Mouse (Mus musculus) right cerebral cortex, postnatal 10 days (tissue): ENCODE measurements around the gene Vars2.

Experiments
- DNase-seq, 2 experiments: peaks; one replicate each; pipeline ENCODE4 v3.0.0; 2021; ENCODE audit warnings: low spot score in 2 of 2

The Vars2 gene

DNA sequence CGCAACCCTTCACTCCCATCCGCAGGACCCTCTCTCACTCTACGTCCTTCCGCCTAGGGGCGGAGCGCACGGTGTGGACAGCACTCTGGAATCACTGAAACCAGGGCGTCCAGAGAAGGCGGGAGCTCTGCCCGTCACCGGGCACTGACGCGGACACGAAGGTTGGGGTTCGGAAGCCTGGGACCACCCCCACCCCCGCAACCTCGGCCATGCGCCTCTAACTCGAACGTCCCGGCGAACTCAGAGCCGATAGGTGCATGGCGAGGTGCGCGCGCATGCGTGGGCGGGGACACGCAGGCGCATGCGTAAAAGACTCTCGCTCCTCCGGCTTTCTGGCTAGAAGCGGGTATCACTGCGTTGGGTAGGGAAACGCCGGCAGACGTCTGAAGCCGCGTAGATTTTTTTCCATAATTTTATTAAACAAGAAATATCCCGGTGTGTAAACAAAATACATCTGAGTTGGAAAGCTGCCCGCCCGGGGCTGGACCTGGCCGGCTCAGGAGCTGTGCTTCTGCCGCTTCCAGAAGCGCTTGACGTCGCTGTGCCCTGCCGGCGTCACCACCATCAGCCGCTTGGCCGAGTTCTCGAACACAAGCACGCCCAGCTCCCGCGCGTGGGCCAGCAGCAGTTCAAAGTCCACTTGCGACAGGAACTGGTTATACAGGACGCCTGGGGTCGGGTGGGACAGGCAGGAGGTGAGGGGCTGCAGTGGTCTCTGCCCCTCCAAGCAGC is at the start of gene Vars2:
Gene Vars2, minus strand, starts transcription at position 259 of the 732 bp plus-strand sequence.
- peak; percentile 98 for DNase-seq

GRCm38 (mm10) chr17:35717080-35717479 is 49.7 kb upstream of the Vars2 start:
- no peak for DNase-seq

- no peak for DNase-seq
Observed at GRCm38 (mm10) chr17:35716114-35716513, 48.7 kb upstream of the Vars2 start.

- no peak for DNase-seq
Observed at GRCm38 (mm10) chr17:35710705-35711347, 43.4 kb upstream of the Vars2 start.

- DNase-seq = no peak
Observed at GRCm38 (mm10) chr17:35708611-35709010, 41.2 kb upstream of the Vars2 start.

DNA sequence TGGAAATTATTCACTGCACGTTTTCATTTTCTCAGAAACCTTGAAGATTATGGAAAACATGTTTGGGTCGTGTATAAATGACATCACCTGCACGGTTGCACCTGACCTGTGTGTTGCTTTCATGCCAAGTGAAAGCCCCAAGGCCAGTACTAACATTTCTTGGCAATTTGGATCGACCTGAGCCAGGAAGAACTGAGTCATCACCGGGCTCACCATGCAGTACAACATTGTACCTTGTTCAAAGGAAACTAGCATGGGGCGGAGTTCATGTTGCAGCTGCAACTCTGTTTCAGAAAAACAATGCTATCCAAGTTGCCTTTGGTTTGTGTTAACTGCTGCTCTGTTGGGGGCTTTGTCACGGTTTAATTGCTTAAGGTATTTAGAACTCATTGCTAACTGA is 40.5 kb upstream of the Vars2 start:
- no peak for DNase-seq

DNA sequence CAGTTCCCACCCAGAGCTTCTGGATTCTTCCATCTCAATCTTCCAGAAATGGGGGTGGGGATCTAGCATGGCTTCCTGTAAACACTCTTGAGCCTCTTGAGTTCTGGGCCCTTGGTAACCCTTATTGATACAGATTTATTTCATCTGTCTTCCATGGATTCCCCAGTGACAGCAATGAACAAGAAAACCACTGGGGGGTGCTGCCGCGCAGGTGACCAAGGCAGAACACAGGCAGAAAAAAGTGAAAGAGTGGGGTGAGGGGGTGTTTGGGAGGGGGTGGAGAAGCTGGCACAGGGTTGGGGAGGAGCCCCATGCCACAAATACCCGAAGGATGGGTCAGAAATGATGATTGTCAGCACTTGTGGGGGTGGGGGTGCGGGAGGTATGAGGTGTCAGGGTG is 38.4 kb upstream of the Vars2 start:
- DNase-seq = peak; percentile 46 to 66

GRCm38 (mm10) chr17:35704621-35705464 is 37.5 kb upstream of the Vars2 start, which contains the start of gene Ddr1:
Gene Ddr1 (minus strand): TSS chr17:35704621.
- DNase-seq = peak; percentile 69 to 73

DNA sequence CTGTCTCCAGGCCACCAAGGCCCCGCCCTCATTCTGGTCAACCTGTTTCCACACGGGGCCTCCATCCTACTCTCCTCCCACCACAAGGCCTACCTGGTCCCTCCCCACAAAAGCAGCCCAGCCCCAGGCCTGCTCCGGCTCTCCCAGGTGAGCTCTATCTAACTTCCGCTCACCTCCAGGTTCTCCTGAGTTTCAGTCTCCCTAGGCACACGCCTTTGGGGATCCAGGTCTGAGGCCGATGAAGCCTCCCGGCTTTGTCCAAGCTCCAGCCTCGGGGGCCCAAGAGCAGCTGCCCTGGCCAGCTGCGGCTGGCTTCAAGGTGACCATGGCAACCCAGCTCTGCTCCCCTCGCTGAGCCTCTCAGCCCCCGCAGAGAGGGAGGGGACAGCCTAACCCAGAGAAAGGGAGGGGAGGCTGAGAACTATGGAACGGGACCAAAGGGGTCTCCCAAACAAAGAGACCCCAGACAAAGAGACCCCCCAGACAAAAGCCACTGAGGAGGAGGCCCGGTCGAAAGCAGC is 36.4 kb upstream of the Vars2 start:
- DNase-seq = peak; percentile 67 to 74

DNA sequence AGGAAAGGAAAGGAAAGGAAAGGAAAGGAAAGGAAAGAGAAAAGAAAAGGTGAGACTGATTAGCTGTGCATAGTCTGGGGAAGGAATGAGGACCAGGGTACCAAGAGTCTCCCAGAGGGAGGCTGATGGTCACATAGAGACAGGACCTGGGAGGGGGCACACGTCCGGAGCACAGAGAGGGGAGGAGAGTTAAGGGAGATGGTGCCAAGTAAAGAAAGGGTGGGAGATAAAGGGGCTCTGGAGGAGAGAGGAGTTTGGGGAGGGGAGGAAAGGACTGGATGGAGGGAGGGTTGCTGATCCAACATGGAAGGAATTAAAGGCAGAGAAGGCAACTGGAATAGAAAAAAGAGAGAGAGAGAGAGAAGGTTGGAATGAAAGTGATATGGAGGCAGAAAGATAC is 35.7 kb upstream of the Vars2 start:
- DNase-seq = no peak

GRCm38 (mm10) chr17:35702605-35703004 is 35.2 kb upstream of the Vars2 start:
- DNase-seq = no peak

DNA sequence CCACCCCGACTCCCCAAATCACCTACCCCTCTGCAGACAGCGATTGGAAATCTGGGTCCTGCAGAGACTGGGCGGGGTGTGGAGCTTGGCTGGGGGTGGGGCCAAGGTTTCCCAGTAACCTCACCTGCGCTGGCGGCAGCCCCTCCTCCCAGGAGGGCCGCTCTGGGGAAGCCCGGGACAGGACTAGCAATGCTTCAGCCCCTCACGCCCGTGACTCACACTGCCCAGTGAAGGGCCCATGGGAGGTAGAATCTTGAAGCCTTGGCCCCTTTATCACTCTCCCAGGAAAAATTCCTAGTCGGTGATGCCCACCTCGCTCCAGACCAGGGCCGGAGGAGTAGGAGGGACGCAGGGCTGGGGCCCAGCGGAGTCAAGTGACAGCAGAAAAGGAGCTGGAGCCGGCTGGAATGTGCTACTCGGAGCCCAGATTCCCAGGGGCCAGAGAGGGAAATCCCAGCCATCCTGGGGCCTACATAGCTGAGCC is 34.6 kb upstream of the Vars2 start:
- DNase-seq = peak in 1 of 2 experiments; percentile 40

DNA sequence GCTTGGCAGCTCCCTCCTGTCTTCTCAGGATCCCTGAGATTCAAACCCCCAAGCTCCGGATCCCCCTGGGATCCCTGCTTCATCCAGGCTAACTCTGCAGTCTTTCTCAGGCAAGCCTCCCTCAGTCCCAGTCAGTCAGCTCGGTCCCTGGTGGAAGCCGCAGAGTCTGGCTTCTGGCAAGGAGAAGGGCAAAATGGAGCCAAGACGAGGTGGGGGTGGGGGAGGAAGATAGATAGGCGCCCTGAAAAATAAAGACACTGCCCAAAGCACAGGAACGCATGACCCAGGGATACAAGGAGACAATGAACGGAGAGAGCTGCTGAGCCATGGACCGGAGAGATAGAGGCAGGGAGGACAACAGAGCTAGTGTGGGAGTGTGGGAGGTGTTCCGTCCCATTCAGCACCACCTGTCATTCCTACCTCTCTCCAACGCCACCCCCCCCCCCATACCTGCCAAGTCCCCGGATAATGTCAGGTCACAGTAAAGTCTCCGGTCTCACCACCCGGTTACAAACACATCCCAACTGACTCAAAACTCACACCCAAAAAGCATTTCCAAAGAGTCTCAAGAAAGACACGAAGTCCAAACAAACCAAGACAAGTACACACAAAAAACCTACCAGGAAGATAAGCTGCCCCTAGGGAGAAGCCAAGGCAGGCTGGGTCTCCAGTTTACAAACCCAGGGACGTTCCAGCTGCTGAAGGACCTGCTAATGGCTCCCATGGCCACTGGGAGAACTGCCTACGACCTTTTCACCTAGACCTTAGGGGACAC is 34.0 kb upstream of the Vars2 start:
- DNase-seq = peak in 1 of 2 experiments; percentile 46

GRCm38 (mm10) chr17:35700371-35700961 is 33.1 kb upstream of the Vars2 start:
- DNase-seq = peak; percentile 88 to 89

- DNase-seq = peak; percentile 74 to 81
Observed at GRCm38 (mm10) chr17:35699919-35700318, 32.5 kb upstream of the Vars2 start.

GRCm38 (mm10) chr17:35698501-35698883 is 31.1 kb upstream of the Vars2 start:
- DNase-seq = no peak

GRCm38 (mm10) chr17:35697759-35698500 is 30.5 kb upstream of the Vars2 start:
- peak; percentile 60 to 75 for DNase-seq

GRCm38 (mm10) chr17:35697429-35697758 is 30.0 kb upstream of the Vars2 start:
- no peak for DNase-seq

- no peak for DNase-seq
Observed at GRCm38 (mm10) chr17:35696691-35697090, 29.3 kb upstream of the Vars2 start.

DNA sequence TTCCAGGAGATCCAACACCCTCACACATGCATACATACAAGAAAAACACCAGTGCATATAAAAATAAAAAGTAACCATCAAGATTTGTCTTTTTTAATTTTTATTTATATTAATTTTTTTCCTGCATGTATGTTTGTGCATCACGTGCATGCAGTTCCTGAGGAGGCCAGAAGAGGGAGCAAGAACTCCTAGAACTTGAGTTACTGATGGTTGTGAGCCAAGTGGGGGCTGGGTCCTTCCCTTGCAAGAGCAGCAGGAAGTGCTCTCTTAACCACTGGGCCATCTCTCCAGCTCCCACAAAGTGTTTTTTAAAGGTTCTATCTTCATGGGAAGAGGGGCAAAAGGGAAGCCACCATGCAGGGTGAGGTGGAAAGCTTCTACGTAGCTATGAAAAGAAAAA is 27.9 kb upstream of the Vars2 start:
- DNase-seq = no peak
